Mouse (Mus musculus) adrenal gland, postnatal 25 days (tissue): ENCODE results near the gene Ptprm. TPM values are rescaled to one million over a fixed set of nuclear protein-coding genes. Genes with fewer than 3 reads are reported as not detected.

Source experiments
- DNase-seq: peaks from one replicate; pipeline ENCODE4 v3.0.0; 2021; ENCODE audit warnings: mixed read lengths
- microRNA-seq, 2 experiments: library from miRNA; unstranded; fragments of <30 nt; microRNA quantifications; one replicate each; pipeline ENCODE4 v1.2.0; 2021
- total RNA-seq: library from RNA; stranded (reverse); gene quantifications from 2 replicates; pipeline ENCODE4 v1.2.3, GENCODE M21; 2021

Ptprm gene
- total RNA-seq, 1 experiment from 2014 or later = 41.0 TPM

GRCm38 (mm10) chr17:66665201-66665756 lies 689.0 kb downstream of the Ptprm start:
- no peak for DNase-seq

- DNase-seq = no peak
Observed at GRCm38 (mm10) chr17:66664796-66665195, 689.5 kb downstream of the Ptprm start.

GRCm38 (mm10) chr17:66659242-66659641 lies 695.0 kb downstream of the Ptprm start:
- no peak for DNase-seq

GRCm38 (mm10) chr17:66637951-66638722 lies 716.1 kb downstream of the Ptprm start:
- DNase-seq = no peak

GRCm38 (mm10) chr17:66619996-66620656 lies 734.1 kb downstream of the Ptprm start:
- no peak for DNase-seq

- DNase-seq = no peak
Observed at GRCm38 (mm10) chr17:66619255-66619826, 734.9 kb downstream of the Ptprm start.

Small RNAs within 50 kb of the gene (microRNA-seq; reads per million reads assigned to microRNA genes)
- 0 to 0.36 reads per million in 2 experiments for gene Mir5709
